ENCODE assay signal across 1 mouse cellular context in the genomic region with DNA sequence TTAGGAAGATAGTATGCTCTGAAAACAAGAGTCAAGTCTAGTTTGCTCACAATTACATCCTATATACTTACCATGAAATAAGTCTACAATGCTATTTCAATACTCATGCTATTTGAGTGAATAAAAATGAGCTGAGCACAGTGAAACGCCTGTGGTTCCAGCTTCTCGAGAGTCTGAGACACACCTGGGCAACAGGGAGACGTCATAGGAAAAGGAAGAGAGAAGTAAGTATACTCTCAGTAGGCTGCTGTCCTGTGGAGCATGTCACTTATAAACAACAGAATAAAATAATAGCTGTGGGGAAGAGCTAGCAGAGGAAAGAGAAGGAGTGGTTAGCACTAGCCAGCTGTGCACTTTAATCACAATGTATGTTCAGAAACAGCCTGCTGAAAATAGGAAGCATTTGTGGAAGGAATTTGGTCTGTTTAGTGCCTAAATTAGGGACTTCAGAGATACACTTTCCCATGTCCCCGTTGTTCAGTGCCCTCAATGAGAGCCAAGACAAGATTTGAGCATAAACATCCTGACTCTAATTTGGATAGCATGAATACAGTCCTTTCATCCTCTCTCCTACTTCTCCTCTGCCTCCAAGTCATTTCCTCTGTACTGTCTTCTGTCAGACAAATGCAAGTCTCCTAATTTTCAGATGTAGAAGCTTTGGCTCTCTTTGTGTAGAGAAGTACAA.
TF ChIP-seq lines count a peak whose summit lies in the region.

No protein-coding gene starts in this region.

TF ChIP-seq in CH12.LX, 34 proteins besides CTCF, POLR2A, EP300 and RAD21:
- TF ChIP-seq ZC3H11A (IDR thresholded peaks at IDR 0.05; ENCODE audit: low read depth, low read length) (no peak), E2F4 (IDR thresholded peaks at IDR 0.05; ENCODE audit: insufficient replicate concordance, low read depth, low read length) (no peak), ZMIZ1 (IDR thresholded peaks at IDR 0.05; ENCODE audit: low read depth, low read length) (no peak), KAT2A (IDR thresholded peaks at IDR 0.05; ENCODE audit: insufficient replicate concordance, low read length) (no peak), CHD1 (IDR thresholded peaks at IDR 0.05; ENCODE audit: low read depth, low read length) (no peak), RCOR1 (conservative IDR thresholded peaks at IDR 0.05; ENCODE audit: low read depth, low read length) (no peak), PAX5 (IDR thresholded peaks at IDR 0.05; ENCODE audit: low read length) (no peak), MYC (IDR thresholded peaks at IDR 0.05; ENCODE audit: low read depth, low read length) (no peak), JUN (IDR thresholded peaks at IDR 0.05; ENCODE audit: insufficient read depth, low read depth, low read length) (no peak), BHLHE40 (IDR thresholded peaks at IDR 0.05; ENCODE audit: low read depth, low read length) (no peak), USF2 (conservative IDR thresholded peaks at IDR 0.05; ENCODE audit: low read depth, low read length) (no peak), NRF1 (IDR thresholded peaks at IDR 0.05; ENCODE audit: low read depth, low read length) (no peak), SMC3 (IDR thresholded peaks at IDR 0.05; ENCODE audit: low read depth, low read length) (no peak)
